Mouse (Mus musculus) testis, adult 2 months (tissue): Measurements from ENCODE around the gene Dnaja2.

ENCODE experiments used
- CTCF ChIP-seq: fragments of 200-500 bp; IDR thresholded peaks from 2 replicates; pipeline ENCODE4 v1.5.1; 2012; ENCODE audit warnings: low read depth, mild to moderate bottlenecking, inconsistent platforms, low read length, moderate library complexity; ENCODE audit not compliant: control insufficient read depth, insufficient read depth, insufficient replicate concordance
- POLR2A ChIP-seq: fragments of 200-500 bp; IDR thresholded peaks from 2 replicates; pipeline ENCODE4 v1.6.1; 2012; ENCODE audit warnings: low read depth, mild to moderate bottlenecking, inconsistent platforms, low read length, moderate library complexity; ENCODE audit not compliant: control insufficient read depth

GRCm38 (mm10) chr8:85504704-85505103 is 50.4 kb downstream of the Dnaja2 start:
- TF ChIP-seq POLR2A (no peak), CTCF (no peak)
